Mouse (Mus musculus) CD4-positive, CD25-positive, alpha-beta regulatory T cell, adult 2 months (primary cell): ENCODE results near the gene Wdr25.
"Not testable (repeated sequence)": the region's sequence is repeated elsewhere in the genome, so short reads cannot be mapped to it uniquely, and the experiment has no call there.

Experiments used
- DNase-seq: peaks from one replicate; pipeline ENCODE4 v3.0.0-alpha.2; 2012; ENCODE audit warnings: low read depth, low spot score

Gene Wdr25

GRCm38 (mm10) chr12:108892989-108893714 lies at the start of gene Wdr25:
TSS of gene Wdr25 (plus strand) at chr12:108893631.
- DNase-seq: peak; percentile 53

DNA sequence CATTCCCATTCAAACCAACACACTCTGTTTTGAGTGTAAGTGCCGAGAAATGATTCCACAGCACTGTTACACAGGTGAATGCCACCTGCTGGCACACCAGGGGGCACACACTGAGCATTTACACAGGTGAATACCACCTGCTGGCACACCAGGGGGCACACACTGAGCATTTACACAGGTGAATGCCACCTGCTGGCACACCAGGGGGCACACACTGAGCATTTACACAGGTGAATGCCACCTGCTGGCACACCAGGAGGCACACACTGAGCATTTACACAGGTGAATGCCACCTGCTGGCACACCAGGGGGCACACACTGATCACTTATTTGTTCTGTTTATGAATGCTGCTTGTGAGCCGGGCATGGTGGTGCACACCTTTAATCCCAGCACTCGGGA lies 45.4 kb upstream of the Wdr25 start:
- DNase-seq: not testable (repeated sequence)

DNA sequence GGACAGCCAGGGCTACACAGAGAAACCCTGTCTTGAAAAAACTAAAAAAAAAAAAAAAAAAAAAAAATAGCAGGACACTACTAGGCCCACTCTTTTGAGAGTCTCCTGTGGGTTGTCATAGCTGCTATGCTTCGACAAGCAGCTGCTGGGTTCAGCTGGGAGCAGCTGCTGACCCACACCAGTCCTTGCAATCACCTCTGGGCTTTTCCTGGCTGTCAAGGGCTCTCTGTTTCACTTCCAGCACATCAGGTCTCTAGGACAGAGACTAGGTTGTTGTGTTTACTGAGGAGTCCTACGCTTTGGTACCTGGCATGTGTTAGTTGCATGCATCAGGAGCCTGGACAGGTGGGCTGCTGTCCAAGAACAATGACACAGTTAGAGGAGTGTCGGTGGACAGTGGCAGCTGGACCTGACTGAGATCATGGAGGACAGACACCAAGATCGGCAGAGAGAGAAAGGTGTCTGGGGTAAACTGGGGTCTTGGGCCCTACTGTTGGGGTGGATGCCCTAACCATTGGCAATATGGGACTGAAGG lies 43.9 kb upstream of the Wdr25 start:
- no peak for DNase-seq

DNA sequence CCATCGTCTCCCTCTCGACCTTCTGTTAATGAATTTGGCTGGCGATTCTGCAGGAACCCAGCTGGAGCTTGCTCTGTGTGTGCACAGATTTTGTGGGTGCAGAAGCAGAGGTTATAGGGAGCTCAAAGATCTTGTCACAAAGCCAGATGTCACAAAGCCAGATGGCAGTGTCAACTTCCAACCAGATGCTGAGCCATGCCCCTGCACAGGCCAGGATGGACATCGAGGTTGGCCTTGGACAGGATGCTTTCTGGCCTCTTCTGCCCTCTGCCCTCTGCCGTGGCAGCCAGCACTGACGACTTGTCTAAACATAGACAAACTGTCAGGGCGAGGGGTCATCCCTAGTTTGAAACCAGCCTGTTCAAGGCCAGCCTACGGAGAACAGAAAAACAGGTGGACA lies 43.3 kb upstream of the Wdr25 start:
- DNase-seq: no peak

GRCm38 (mm10) chr12:108850886-108851285 lies 42.5 kb upstream of the Wdr25 start:
- DNase-seq: no peak

DNA sequence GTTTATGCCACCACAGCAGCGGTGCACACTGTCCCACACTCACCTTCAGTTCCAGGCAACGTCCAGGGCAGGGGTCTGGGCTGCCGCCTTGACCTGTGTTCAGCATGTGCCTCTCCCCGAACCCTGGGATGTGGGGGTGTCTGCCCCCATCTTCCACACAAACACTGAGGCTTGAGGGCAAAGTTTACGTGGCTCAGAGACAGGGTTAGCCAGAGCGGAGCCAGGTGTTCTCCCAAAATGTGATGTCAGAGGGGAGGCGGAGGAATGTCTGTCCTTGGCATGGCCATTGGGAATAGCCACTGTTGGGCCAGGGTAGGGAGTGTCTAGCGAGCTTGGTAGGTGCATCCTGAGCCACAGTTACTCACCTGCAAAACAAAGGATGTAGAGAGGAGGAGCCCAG lies 40.6 kb upstream of the Wdr25 start:
- DNase-seq: no peak

- DNase-seq: no peak
Observed at GRCm38 (mm10) chr12:108855081-108855480, 38.4 kb upstream of the Wdr25 start.

GRCm38 (mm10) chr12:108856186-108856585 lies 37.2 kb upstream of the Wdr25 start:
- no peak for DNase-seq

DNA sequence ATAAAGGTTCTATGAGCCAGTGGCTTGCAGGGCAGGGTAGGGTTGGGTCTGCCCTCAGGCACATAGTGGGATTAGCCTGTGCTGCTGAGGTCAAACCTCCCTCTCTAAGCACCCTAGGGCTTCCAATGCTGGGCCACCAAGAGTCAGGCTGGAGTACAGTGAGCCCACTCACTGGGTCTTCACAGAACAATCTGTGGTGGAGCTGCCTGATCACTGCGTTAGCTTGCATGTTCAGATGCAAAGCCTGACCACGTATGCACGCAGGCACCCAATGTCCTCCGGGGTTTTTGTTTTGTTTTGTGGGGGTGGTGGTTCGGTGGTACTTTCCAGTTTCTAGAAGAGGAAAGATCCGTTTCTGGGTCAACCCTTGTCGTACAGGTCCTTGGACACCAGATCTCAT lies 36.3 kb upstream of the Wdr25 start:
- DNase-seq: no peak

- no peak for DNase-seq
Observed at GRCm38 (mm10) chr12:108857589-108858184, 35.7 kb upstream of the Wdr25 start.

GRCm38 (mm10) chr12:108858486-108858885 lies 34.9 kb upstream of the Wdr25 start:
- DNase-seq: no peak

- no peak for DNase-seq
Observed at GRCm38 (mm10) chr12:108865007-108865494, 28.4 kb upstream of the Wdr25 start.

- peak; percentile 36 for DNase-seq
Observed at GRCm38 (mm10) chr12:108869575-108869974, 23.9 kb upstream of the Wdr25 start.

DNA sequence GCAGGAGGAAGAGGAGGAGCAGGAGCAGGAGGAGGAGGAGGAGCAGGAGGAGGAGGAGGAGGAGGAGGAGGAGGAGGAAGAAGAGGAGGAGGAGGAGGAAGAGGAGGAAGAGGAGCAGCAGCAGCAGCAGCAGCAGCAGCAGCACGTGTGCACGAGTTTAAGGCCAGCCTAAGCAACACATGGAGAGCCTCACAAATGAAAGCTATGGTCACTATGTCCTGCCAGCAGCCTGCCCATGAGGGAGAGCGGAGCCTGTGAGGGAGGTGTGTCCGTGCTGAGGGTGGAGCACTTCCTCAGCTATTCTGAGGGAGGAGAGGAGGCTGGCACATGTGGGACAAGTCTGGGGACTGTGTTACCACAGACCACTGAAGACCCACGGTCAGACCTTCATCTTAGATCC lies 20.3 kb upstream of the Wdr25 start:
- DNase-seq: no peak

- no peak for DNase-seq
Observed at GRCm38 (mm10) chr12:108879138-108879537, 14.3 kb upstream of the Wdr25 start.

DNA sequence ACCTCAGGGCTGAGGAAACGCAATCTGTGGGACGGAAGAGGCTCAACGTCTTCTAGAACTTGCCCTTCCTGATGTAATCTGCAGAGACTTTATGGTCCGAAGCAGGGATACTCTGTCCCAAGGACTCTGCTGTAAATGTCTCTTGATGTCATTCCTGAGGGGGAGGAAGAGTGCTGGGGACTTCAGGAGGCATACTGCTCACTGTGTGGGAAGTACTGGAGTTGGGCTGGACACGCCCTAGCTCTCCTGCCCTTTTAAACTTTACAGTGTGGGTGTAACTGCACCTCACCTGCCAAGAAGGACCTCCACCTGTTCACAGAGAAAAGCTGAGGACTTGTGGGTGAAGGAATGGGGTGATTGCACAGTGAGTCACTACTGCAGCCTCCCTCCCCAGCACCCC lies 12.8 kb upstream of the Wdr25 start:
- DNase-seq: no peak

DNA sequence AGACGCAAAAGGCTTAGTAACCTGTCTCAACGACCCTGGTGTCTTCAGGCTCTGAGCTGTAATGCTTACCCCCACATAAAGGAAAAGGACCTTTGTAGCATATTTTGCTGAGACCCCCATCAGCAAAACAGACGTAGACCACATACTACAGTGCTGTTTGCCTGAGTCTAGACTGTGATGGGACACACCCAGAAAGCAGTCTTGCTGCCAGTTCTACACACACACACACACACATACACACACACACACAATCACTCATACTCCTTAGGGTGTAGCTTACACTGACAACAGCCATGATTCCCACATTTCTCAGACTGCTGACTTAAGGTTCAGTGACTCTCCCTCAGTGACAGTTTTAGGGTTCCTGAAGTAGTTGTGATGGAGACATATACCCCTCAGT lies 12.2 kb upstream of the Wdr25 start:
- no peak for DNase-seq

- DNase-seq: no peak
Observed at GRCm38 (mm10) chr12:108882776-108883175, 10.7 kb upstream of the Wdr25 start.

DNA sequence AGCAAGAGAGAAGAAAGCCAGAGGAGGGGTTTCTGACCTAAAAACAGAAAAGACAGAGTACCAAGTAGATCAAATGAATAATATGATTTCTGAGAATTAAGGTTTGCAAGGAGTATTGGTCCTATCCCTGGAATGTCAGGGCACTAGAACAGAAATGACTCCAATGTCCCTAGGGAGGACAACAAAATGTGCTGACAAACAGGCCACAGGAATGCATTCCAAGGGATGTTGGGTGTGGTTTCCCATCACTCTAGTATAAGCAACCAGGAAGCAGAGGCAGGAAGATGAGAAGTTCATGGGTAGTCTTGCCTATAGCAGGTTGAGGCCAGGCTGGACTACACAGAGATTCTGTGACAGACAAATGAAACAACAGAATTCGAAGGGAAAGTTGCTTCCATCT lies 7.5 kb upstream of the Wdr25 start:
- DNase-seq: no peak

DNA sequence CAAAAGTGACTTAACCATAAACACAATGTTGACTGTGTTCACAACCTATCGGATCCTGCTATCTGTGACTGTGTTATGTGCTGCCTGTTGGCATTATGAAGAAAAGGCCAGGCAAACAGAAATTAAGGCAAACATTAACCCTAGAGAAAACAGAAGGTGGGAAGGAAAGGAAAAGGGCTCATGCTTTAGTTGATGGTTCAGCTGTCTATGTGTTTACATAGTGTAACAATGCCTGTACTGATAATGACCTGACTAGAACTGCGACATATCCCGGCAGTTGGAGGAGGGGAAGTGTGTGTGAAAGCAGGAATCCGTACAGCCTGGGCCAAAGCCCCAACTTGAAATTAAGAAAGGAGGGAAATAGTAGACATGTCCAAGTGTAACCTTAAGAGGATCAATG lies 6.4 kb upstream of the Wdr25 start:
- DNase-seq: no peak

DNA sequence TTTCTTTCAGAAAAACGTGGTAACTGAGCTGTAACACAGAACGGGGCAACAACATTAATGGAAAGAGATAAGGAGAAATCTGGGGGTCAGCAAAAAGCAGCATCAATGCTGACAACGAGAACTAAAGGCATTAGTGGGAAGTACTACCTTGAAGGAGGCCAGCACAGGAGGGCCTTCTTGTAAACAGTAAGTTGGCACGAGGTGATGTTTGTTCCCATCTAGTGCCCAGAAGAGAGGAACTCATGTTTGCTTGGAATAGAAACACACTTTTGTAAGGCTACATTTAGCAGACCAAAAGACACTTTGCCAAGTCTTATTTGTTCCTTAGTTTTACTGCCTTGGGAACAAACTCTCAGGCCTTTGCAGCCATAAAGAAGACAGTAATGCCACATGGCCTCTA lies 4.8 kb upstream of the Wdr25 start:
- DNase-seq: no peak

- DNase-seq: peak; percentile 93
Observed at GRCm38 (mm10) chr12:108893715-108894431, 442 bp downstream of the Wdr25 start, which contains the start of gene Wars. TSS of gene Wars (minus strand) at chr12:108894174.
